Mouse (Mus musculus) stomach, postnatal 0 days (tissue): ENCODE measurements at regions not wholly inside any gene's neighbourhood (a gene's known extent, or its start where the extent isn't known, plus 50 kb on each side); places are given as distances from the start of the nearest gene placed in this dataset.
A peak's percentile ranks its signal among the peaks of the same experiment; 100 is the strongest.

Experiments used
- ATAC-seq: fragments of 200-750 bp; cut with Nextera tagmentation; 2 replicates; pipeline ENCODE4 v1.8.0; 2017; ENCODE audit not compliant: low FRiP score, low TSS enrichment
- DNase-seq: peaks from one replicate; pipeline ENCODE4 v3.0.0-alpha.2; 2016; ENCODE audit warnings: low spot score
- H3K27ac ChIP-seq: fragments of 300-500 bp; sonication (generic); replicated peaks from 2 replicates; pipeline ENCODE4 v1.5.1; 2014; ENCODE audit warnings: mild to moderate bottlenecking, control low read depth
- H3K27me3 ChIP-seq: fragments of 300-500 bp; sonication (generic); 2 replicates; pipeline ENCODE4 v1.6.1; 2014; ENCODE audit warnings: low read length; ENCODE audit not compliant: control insufficient read depth, insufficient read depth
- H3K36me3 ChIP-seq: fragments of 300-500 bp; sonication (generic); 2 replicates; pipeline ENCODE4 v1.6.1; 2014; ENCODE audit warnings: low read length, mixed read lengths; ENCODE audit not compliant: control insufficient read depth, insufficient read depth
- H3K4me1 ChIP-seq: fragments of 300-500 bp; sonication (generic); replicated peaks from 2 replicates; pipeline ENCODE4 v1.6.1; 2014; ENCODE audit warnings: antibody characterized with exemption; ENCODE audit not compliant: control insufficient read depth, insufficient read depth
- H3K4me2 ChIP-seq: fragments of 300-500 bp; sonication (generic); replicated peaks from 2 replicates; pipeline ENCODE4 v1.6.1; 2014; ENCODE audit warnings: low read depth, mild to moderate bottlenecking, control low read depth, moderate library complexity
- H3K4me3 ChIP-seq: fragments of 300-500 bp; sonication (generic); 2 replicates; pipeline ENCODE4 v1.5.1; 2014; ENCODE audit warnings: low read depth, low read length, control low read depth
- H3K9ac ChIP-seq: fragments of 300-500 bp; sonication (generic); 2 replicates; pipeline ENCODE4 v1.6.1; 2014; ENCODE audit warnings: mild to moderate bottlenecking, low read length, control low read depth, mixed read lengths
- H3K9me3 ChIP-seq: fragments of 300-500 bp; sonication (generic); 2 replicates; pipeline ENCODE4 v1.6.1; 2016; ENCODE audit warnings: low read length; ENCODE audit not compliant: control insufficient read depth
- CTCF ChIP-seq: IDR thresholded peaks from 2 replicates; pipeline ENCODE4 v1.5.1; 2016; ENCODE audit warnings: antibody characterized with exemption, low read depth, mild to moderate bottlenecking, moderate library complexity
- EP300 ChIP-seq: optimal IDR thresholded peaks from 2 replicates; pipeline ENCODE3; 2016; ENCODE audit warnings: antibody characterized with exemption
- WGBS: fragments of 180-500 bp; shearing (Covaris S2); extraction: QIAGEN DNeasy Blood & Tissue Kit; methylation state at CpG from one replicate; pipeline ENCODE4 v1.1.7; 2014; 5-methylcytosine and 5-hydroxymethylcytosine counted together

DNA sequence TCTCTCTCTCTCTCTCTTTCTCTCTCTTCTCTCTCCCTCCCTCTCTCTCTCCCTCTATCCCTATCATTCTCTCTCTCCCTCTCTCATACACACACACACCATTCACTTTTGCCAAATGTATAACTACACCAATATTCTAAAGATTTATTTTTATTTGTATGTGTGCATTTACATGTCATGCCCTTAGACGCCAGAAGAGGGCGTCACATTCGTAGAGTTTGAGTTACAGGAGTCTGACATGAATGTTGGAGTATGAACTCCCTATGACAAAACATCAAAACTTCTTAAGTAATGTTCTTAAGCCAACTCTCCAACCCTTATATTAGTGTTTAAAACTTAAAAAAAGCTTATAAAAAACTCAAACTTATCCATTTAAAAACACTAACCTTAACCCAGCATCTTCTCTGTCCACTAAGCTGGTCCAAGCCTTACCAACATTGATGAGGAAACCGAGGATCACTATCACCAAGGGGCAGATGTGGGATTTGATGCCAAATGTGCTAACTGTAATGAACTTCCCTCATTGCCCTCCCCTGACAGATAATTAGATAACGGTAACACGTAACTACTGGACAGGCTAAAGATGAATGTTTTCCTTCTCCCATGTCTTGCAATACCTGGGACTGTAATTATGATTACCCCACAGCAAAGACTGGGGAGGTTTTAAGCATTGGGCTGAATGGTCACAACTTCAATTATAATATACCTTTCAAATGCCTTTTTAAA is 176.7 kb downstream of the Tm2d1 start:
- DNase-seq (no peak), ATAC-seq (no peak)
- no peak overlapping the region for H3K27ac ChIP-seq
- no peak overlapping the region for H3K9ac ChIP-seq
- H3K4me1 ChIP-seq = no peaks in the 10 kb centered on the region
- peak; percentile 48 for TF ChIP-seq CTCF
- no peak for TF ChIP-seq EP300
- H3K36me3 ChIP-seq = no peaks in the 10 kb centered on the region
- no peak overlapping the region for H3K4me2 ChIP-seq
- no peak overlapping the region for H3K4me3 ChIP-seq
- H3K27me3 ChIP-seq = no peaks in the 10 kb centered on the region
- no peaks in the 10 kb centered on the region for H3K9me3 ChIP-seq
- 51% methylated on average over 6 of the region's 6 CpGs for WGBS

DNA sequence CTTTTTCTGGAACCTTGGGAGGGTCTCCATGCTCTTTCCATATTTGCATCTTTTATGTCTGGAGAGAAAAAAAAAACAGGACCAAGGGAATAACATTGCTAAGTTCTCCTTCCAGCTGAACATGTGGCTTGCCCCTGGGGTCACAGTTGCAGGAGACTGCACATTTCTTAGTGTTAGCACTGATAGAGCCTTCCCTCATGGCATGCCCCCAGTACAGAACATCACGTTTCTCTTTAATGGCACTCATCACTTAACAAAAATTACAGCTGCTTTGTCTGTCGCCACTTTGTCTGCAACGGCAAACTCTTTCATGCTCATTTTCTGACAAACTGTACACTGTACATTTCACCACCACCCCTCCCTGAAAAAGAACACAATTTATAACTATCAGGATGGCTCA is 180.0 kb downstream of the Tm2d1 start:
- Histone ChIP-seq H3K4me1 (no peaks in the 10 kb centered on the region), H3K9ac (no peak overlapping the region), H3K27ac (no peak overlapping the region), H3K4me3 (no peak overlapping the region), H3K9me3 (no peaks in the 10 kb centered on the region), H3K27me3 (no peaks in the 10 kb centered on the region), H3K4me2 (no peak overlapping the region), H3K36me3 (no peaks in the 10 kb centered on the region)
- TF ChIP-seq CTCF = no peak
- TF ChIP-seq EP300 = no peak
- WGBS = 70% methylated on average over 3 of the region's 3 CpGs
- no peak for ATAC-seq
- no peak for DNase-seq

DNA sequence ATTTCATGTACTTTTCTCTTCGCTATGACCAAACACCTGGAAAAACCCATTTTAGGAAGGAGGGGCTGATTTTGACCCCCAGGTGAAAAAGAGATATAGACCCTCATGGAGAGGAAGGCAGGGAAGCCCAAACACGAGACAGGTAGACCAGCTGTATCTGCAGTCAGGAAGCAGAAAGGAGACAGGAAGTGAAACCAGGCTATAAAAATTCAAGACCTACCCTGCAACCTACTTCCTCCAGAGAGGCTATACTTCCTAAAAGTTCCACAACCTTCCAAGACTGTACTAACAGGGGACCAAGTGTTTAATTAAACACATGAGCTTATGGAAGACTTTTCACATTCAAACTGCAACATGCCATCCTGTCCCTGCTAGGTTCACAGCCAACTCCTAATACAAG is 180.9 kb downstream of the Tm2d1 start:
- no peak for DNase-seq
- H3K9ac ChIP-seq = no peak overlapping the region
- H3K4me3 ChIP-seq = no peak overlapping the region
- no peaks in the 10 kb centered on the region for H3K27me3 ChIP-seq
- 88% methylated on average over 2 of the region's 2 CpGs for WGBS
- no peak overlapping the region for H3K4me2 ChIP-seq
- ATAC-seq = no peak
- no peaks in the 10 kb centered on the region for H3K36me3 ChIP-seq
- no peaks in the 10 kb centered on the region for H3K4me1 ChIP-seq
- no peak overlapping the region for H3K27ac ChIP-seq
- TF ChIP-seq EP300 = no peak
- no peak for TF ChIP-seq CTCF
- H3K9me3 ChIP-seq = no peaks in the 10 kb centered on the region

DNA sequence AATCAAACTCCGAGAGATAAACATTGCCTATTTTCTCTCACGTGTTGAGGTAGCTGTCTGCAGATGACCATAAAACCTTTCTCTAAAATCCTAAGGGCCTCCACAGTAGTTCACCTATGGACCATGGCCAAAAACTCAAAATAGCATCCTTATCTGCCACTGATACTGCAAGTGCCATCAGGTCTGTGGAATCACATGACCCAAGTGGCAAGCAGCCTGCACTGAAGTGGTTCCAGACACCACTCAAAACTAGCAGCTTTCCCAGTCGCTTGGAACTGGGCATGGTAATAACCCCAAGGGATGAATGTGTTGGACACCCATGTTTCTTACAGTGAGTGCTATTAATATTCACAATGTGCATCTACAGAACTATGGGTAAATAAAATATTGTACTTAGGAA is 182.0 kb downstream of the Tm2d1 start:
- no peak for TF ChIP-seq CTCF
- TF ChIP-seq EP300 = no peak
- Histone ChIP-seq H3K9ac (no peak overlapping the region), H3K4me1 (no peaks in the 10 kb centered on the region), H3K9me3 (no peaks in the 10 kb centered on the region), H3K27me3 (no peaks in the 10 kb centered on the region), H3K27ac (no peak overlapping the region), H3K36me3 (no peaks in the 10 kb centered on the region), H3K4me2 (no peak overlapping the region), H3K4me3 (no peak overlapping the region)
- ATAC-seq (no peak), DNase-seq (no peak)
- 53% methylated on average over 3 of the region's 3 CpGs for WGBS

DNA sequence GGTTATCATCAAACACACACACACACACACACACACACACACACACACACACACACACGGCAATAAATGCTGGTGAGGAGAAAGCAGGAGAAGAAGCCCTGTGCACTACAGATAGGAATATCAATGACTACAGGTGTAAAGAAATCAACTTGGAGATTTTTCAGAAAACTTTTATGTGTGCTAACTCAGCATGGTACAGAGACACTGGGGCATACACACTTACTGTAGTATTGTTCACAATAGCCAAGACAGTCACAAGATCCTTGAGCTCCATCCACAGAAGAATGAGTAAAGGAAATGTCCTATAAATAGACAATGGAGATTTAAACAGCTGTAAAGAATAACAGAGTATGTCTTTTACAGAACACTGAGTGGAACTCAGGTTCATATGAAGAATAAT is 182.4 kb downstream of the Tm2d1 start:
- ATAC-seq (no peak), DNase-seq (no peak)
- Histone ChIP-seq H3K27me3 (no peaks in the 10 kb centered on the region), H3K9ac (no peak overlapping the region), H3K9me3 (no peaks in the 10 kb centered on the region), H3K4me1 (no peaks in the 10 kb centered on the region), H3K4me3 (no peak overlapping the region), H3K36me3 (no peaks in the 10 kb centered on the region), H3K27ac (no peak overlapping the region), H3K4me2 (no peak overlapping the region)
- WGBS = 89% methylated on average over 1 of the region's 1 CpGs
- TF ChIP-seq CTCF (no peak), EP300 (no peak)

DNA sequence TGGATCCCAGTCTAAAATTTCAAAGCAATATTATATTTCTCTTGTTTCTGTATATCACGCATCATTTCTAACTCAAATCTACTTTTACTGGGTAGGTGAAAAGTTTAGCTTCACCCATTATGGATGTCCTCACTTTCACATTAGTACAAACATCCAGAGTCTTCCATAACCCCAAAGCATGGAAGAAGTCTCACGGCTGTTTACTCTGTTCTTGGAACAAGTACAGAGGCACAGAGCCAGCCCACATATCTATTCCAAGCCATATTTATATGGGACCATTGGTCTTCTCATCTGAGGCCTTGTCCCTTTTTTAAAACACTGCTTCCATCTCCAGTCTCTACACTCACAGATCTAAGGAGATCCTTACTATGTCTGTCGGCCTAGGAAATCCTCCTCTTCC is 192.8 kb downstream of the Tm2d1 start:
- no peaks in the 10 kb centered on the region for H3K36me3 ChIP-seq
- no peaks in the 10 kb centered on the region for H3K9me3 ChIP-seq
- no peak overlapping the region for H3K4me2 ChIP-seq
- no peaks in the 10 kb centered on the region for H3K4me1 ChIP-seq
- no peak overlapping the region for H3K4me3 ChIP-seq
- DNase-seq (no peak), ATAC-seq (no peak)
- no peak overlapping the region for H3K27ac ChIP-seq
- H3K9ac ChIP-seq = no peak overlapping the region
- 53% methylated on average over 3 of the region's 3 CpGs for WGBS
- H3K27me3 ChIP-seq = no peaks in the 10 kb centered on the region
- no peak for TF ChIP-seq EP300
- no peak for TF ChIP-seq CTCF
